14 mouse cellular contexts compared by ENCODE assay signal in genomic region chr11:71527691-71528090, GRCm38 (mm10).
"Had no signal": no experiment of that assay in that cellular context is flagged by ENCODE, and none has a peak within 500 bp of the region (broad histone marks: within the 10 kb centered on the region; RNA-seq: fewer than 3 reads in every experiment).

No protein-coding gene starts in this region.

- ATAC-seq: midbrain, embryonic 16.5 days had no signal

- DNase-seq: lung, adult 18-20 months; lung, embryonic 14.5 days; lung, postnatal 10 days; lung, postnatal 4 days; midbrain, embryonic 14.5 days; retina, postnatal 1 day; right cerebral cortex, adult 18-20 months; right cerebral cortex, postnatal 25 days; right cerebral cortex, postnatal 4 days; spleen, adult 18-20 months; thymus, adult 18-20 months; thymus, postnatal 14 days; thymus, postnatal 36 days had no signal
